Mouse (Mus musculus) CH12.LX (cell line): Measurements from ENCODE around the gene Kcnj11. TPM values are rescaled to one million over a fixed set of nuclear protein-coding genes. Genes with fewer than 3 reads are reported as not detected.

Experiments used
- DNase-seq: peaks from one replicate; pipeline ENCODE4 v3.0.0-alpha.2; 2013; ENCODE audit errors: extremely low read depth
- H3K27ac ChIP-seq: 2 replicates; pipeline ENCODE4 v1.5.1; 2012; ENCODE audit warnings: low read depth, mild to moderate bottlenecking, control low read depth, moderate library complexity; ENCODE audit not compliant: insufficient read depth
- H3K27me3 ChIP-seq: replicated peaks from 2 replicates; pipeline ENCODE3; 2012; ENCODE audit warnings: inconsistent platforms
- H3K36me3 ChIP-seq, 2 experiments: replicated peaks in 1 of 2; 2 replicates each; pipeline versions ENCODE3 to v1.6.1; 2012; ENCODE audit warnings: inconsistent platforms in 1 of 2, low read length in 1 of 2, mild to moderate bottlenecking in 1 of 2, mixed read lengths in 1 of 2, moderate library complexity in 1 of 2; ENCODE audit not compliant: control insufficient read depth in 1 of 2, insufficient read depth in 1 of 2
- H3K4me1 ChIP-seq, 2 experiments: 2 replicates each; pipeline ENCODE4 v1.6.1; 2012; ENCODE audit warnings: inconsistent platforms in 1 of 2, moderate library complexity in 1 of 2; ENCODE audit not compliant: insufficient read depth in 2 of 2, control insufficient read depth in 1 of 2
- H3K4me2 ChIP-seq: 2 replicates; pipeline ENCODE4 v1.6.1; 2012; ENCODE audit warnings: low read depth, mild to moderate bottlenecking, control low read depth; ENCODE audit not compliant: poor library complexity, insufficient read depth, severe bottlenecking
- H3K4me3 ChIP-seq, 3 experiments: fragments of 150-350 bp in 1 of 3; sonication (generic) in 1 of 3; replicated peaks in 1 of 3; 2 replicates each; pipeline versions ENCODE3 to v1.5.1; 2011 to 2012; ENCODE audit warnings: low read depth in 2 of 3, low read length in 2 of 3, mild to moderate bottlenecking in 2 of 3, moderate library complexity in 2 of 3, control low read depth in 1 of 3, improper control_type of control experiment in 1 of 3, inconsistent platforms in 1 of 3, mixed read lengths in 1 of 3; ENCODE audit not compliant: poor library complexity in 1 of 3
- H3K79me2 ChIP-seq: replicated peaks from 2 replicates; pipeline ENCODE4 v1.6.1; 2012; ENCODE audit warnings: mild to moderate bottlenecking, moderate library complexity; ENCODE audit not compliant: control insufficient read depth, poor library complexity, insufficient read depth, severe bottlenecking; ENCODE audit errors: extremely low read depth
- H3K9ac ChIP-seq: 2 replicates; pipeline ENCODE4 v1.6.1; 2012; ENCODE audit warnings: low read depth, mild to moderate bottlenecking, control low read depth, moderate library complexity; ENCODE audit not compliant: insufficient read depth
- H3K9me3 ChIP-seq: replicated peaks from 2 replicates; pipeline ENCODE3; 2012; ENCODE audit warnings: low read length, inconsistent platforms, mixed read lengths
- BHLHE40 ChIP-seq: IDR thresholded peaks from 2 replicates; pipeline ENCODE4 v1.6.1; 2011; ENCODE audit warnings: mild to moderate bottlenecking, low read depth, low read length, improper control_type of control experiment
- CTCF ChIP-seq, 2 experiments: IDR thresholded peaks in 1 of 2; conservative IDR thresholded peaks in 1 of 2; 2 replicates each; pipeline ENCODE4 v1.5.1; 2011 to 2012; ENCODE audit warnings: low read depth in 2 of 2, low read length in 2 of 2, improper control_type of control experiment in 1 of 2, inconsistent platforms in 1 of 2, mild to moderate bottlenecking in 1 of 2, moderate library complexity in 1 of 2
- E2F4 ChIP-seq: IDR thresholded peaks from 2 replicates; pipeline ENCODE4 v1.6.1; 2011; ENCODE audit warnings: low read depth, low read length, improper control_type of control experiment; ENCODE audit not compliant: insufficient replicate concordance
- ETS1 ChIP-seq: conservative IDR thresholded peaks from 2 replicates; pipeline ENCODE4 v1.6.1; 2012; ENCODE audit warnings: low read depth, mild to moderate bottlenecking, inconsistent platforms, low read length, improper control_type of control experiment, moderate library complexity
- MAX ChIP-seq: IDR thresholded peaks from 2 replicates; pipeline ENCODE4 v1.6.1; 2011; ENCODE audit warnings: low read length, improper control_type of control experiment
- MEF2A ChIP-seq: IDR thresholded peaks from 2 replicates; pipeline ENCODE4 v1.6.1; 2014; ENCODE audit warnings: low read depth, mild to moderate bottlenecking, inconsistent platforms, low read length, improper control_type of control experiment, borderline replicate concordance
- MXI1 ChIP-seq: IDR thresholded peaks from 2 replicates; pipeline ENCODE4 v1.6.1; 2011; ENCODE audit warnings: mild to moderate bottlenecking, low read depth, low read length, improper control_type of control experiment
- NELFE ChIP-seq: IDR thresholded peaks from 2 replicates; pipeline ENCODE4 v1.6.1; 2011; ENCODE audit warnings: low read depth, low read length, improper control_type of control experiment
- RAD21 ChIP-seq: IDR thresholded peaks from 2 replicates; pipeline ENCODE4 v1.6.1; 2011; ENCODE audit warnings: low read depth, mild to moderate bottlenecking, low read length, improper control_type of control experiment, moderate library complexity
- RCOR1 ChIP-seq: conservative IDR thresholded peaks from 2 replicates; pipeline ENCODE4 v1.6.1; 2012; ENCODE audit warnings: low read depth, mild to moderate bottlenecking, inconsistent platforms, low read length, improper control_type of control experiment
- SIN3A ChIP-seq: IDR thresholded peaks from 2 replicates; pipeline ENCODE4 v1.6.1; 2012; ENCODE audit warnings: low read length, improper control_type of control experiment, inconsistent platforms
- TCF12 ChIP-seq: IDR thresholded peaks from 2 replicates; pipeline ENCODE4 v1.6.1; 2014; ENCODE audit warnings: low read depth, mild to moderate bottlenecking, inconsistent platforms, low read length, improper control_type of control experiment
- USF1 ChIP-seq: IDR thresholded peaks from 2 replicates; pipeline ENCODE4 v1.6.1; 2014; ENCODE audit warnings: low read depth, mild to moderate bottlenecking, inconsistent platforms, low read length, improper control_type of control experiment
- ZC3H11A ChIP-seq: IDR thresholded peaks from 2 replicates; pipeline ENCODE4 v1.6.1; 2012; ENCODE audit warnings: low read depth, mild to moderate bottlenecking, inconsistent platforms, low read length, improper control_type of control experiment
- ZMIZ1 ChIP-seq: IDR thresholded peaks from 2 replicates; pipeline ENCODE4 v1.6.1; 2012; ENCODE audit warnings: low read depth, mild to moderate bottlenecking, inconsistent platforms, low read length, improper control_type of control experiment
- dilution Hi-C: fragments of 300-500 bp; cut with MboI; formaldehyde crosslinking; loops from 2 replicates; pipeline ENCODE4 v1.14.3; 2020; ENCODE audit warnings: low sequenced_read_pairs; ENCODE audit not compliant: extremely low pct_unique_long_range_greater_than_20kb, extremely low pct_ligation_motif_present
- in situ Hi-C: fragments of 300-500 bp; cut with MboI; formaldehyde crosslinking; loops from 3 replicates; pipeline ENCODE4 v1.14.3; 2019; ENCODE audit warnings: low sequenced_read_pairs, low pct_ligation_motif_present, low pct_unique_long_range_greater_than_20kb, mixed read lengths
- polyA plus RNA-seq: library from polyadenylated mRNA; unstranded; fragments of >175 nt; gene quantifications from 2 replicates; pipeline ENCODE4 v1.2.1, GENCODE M21; 2012; ENCODE audit warnings: low read depth; ENCODE audit not compliant: insufficient read length
- total RNA-seq, 2 experiments: library from RNA; depleted of rRNA; stranded (reverse); fragments of 300-350 nt in 1 of 2; fragments of >200 nt in 1 of 2; gene quantifications; 2 replicates each; pipeline ENCODE4 v1.2.3; 2012 to 2014

The Kcnj11 gene
- total and polyA plus RNA-seq, 3 experiments: not detected

DNA sequence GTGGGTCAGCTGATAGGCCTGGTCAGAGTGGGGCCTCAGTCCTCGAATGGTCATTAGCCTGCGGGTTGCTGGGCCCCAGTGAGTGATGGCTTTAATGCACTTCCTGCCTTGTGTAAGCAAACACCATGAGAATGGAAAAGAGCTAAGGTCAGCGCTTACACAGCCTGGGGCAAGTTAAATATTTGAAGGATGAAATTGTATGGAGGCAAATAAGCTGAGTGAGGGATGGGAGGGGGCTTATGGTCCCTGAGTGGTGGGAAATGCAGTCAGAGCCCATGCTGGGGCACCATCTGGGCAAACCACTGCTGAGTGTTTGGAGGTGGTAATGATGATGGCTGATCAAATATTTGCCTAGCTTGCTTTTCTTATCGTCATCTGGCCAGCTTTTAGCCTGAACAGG is 22.4 kb upstream of the Kcnj11 start:
- Histone ChIP-seq H3K27ac (no peak overlapping the region), H3K9me3 (peaks cover 8% of the 10 kb centered on the region), H3K4me2 (no peak overlapping the region), H3K4me3 (no peak overlapping the region), H3K4me1 (peaks cover 0 to 6% of the 10 kb centered on the region in 2 experiments; a peak in 1 of 4 replicates), H3K79me2 (no peaks in the 10 kb centered on the region), H3K9ac (no peak overlapping the region), H3K27me3 (peaks cover 93% of the 10 kb centered on the region), H3K36me3 (no peaks in the 10 kb centered on the region)
- no peak for TF ChIP-seq MAX
- dilution Hi-C loops: no loop called here
- no peak for DNase-seq
- in situ Hi-C loops: no loop called here

GRCm38 (mm10) chr7:46117035-46117434 is 16.5 kb upstream of the Kcnj11 start:
- dilution Hi-C loops: no loop called here
- Histone ChIP-seq H3K79me2 (no peaks in the 10 kb centered on the region), H3K27ac (no peak overlapping the region), H3K9ac (no peak overlapping the region), H3K4me2 (no peak overlapping the region), H3K4me3 (no peak overlapping the region), H3K27me3 (peaks cover 83% of the 10 kb centered on the region), H3K36me3 (no peaks in the 10 kb centered on the region), H3K4me1 (peaks cover 0 to 10% of the 10 kb centered on the region in 2 experiments; a peak in 2 of 4 replicates), H3K9me3 (peaks cover 13% of the 10 kb centered on the region)
- in situ Hi-C loops: no loop called here
- no peak for TF ChIP-seq USF1
- TF ChIP-seq ZMIZ1: no peak
- TF ChIP-seq MEF2A: no peak
- no peak for TF ChIP-seq MAX
- TF ChIP-seq RAD21: no peak
- TF ChIP-seq CTCF (conservative IDR thresholded peaks at IDR 0.05 in 1 of 2, IDR thresholded peaks at IDR 0.05 in 1 of 2; ENCODE audit: low read depth in 2 of 2, low read length in 2 of 2): no peak
- no peak for TF ChIP-seq MXI1
- TF ChIP-seq TCF12: no peak
- TF ChIP-seq SIN3A: no peak
- no peak for TF ChIP-seq E2F4
- TF ChIP-seq NELFE: no peak
- TF ChIP-seq RCOR1: no peak
- TF ChIP-seq ETS1: no peak
- no peak for TF ChIP-seq ZC3H11A
- no peak for DNase-seq

DNA sequence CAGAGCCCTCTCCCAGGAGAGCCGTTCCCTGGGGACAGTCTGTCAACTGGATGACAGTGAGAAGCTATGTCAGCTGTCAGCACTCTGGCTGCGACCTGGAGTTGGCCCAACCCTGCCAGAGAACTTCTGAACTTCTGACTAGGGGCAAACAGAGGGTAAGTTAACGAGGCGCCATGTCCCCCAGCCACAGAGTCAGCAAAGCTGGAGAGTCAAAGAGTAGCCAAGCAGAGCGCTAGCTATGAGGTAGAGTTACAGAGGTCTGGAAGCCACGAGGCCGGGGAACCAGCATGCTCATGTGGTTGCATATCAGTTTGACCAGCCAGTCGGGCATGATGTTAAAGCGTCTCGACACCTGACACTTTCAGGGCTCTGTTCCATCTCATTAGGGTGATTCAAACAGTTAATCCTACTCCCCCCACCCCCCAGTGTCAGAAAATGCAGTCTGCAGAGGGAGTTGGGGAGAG is 15.6 kb upstream of the Kcnj11 start:
- dilution Hi-C loops: no loop called here
- no peak for DNase-seq
- no peaks in the 10 kb centered on the region for H3K36me3 ChIP-seq
- H3K9me3 ChIP-seq: peaks cover 11% of the 10 kb centered on the region
- in situ Hi-C loops: no loop called here
- TF ChIP-seq ETS1: no peak
- no peak for TF ChIP-seq BHLHE40
- H3K27me3 ChIP-seq: peaks cover 82% of the 10 kb centered on the region
- H3K27ac ChIP-seq: no peak overlapping the region
- H3K4me3 ChIP-seq: no peak overlapping the region
- H3K4me1 ChIP-seq: peaks cover 0 to 16% of the 10 kb centered on the region in 2 experiments; a peak in 3 of 4 replicates
- H3K4me2 ChIP-seq: no peak overlapping the region
- H3K9ac ChIP-seq: no peak overlapping the region
- H3K79me2 ChIP-seq: no peaks in the 10 kb centered on the region
